9 mouse cellular contexts compared by ENCODE assay signal in genomic region chr1:93805221-93805951, GRCm38 (mm10). TPM values are rescaled to one million over a fixed set of nuclear protein-coding genes. Genes with fewer than 3 reads are reported as not detected.
DNase-seq lines count a peak whose midpoint lies in the region; ATAC-seq and TF ChIP-seq lines count a peak whose summit lies in the region.
"Had no signal": no experiment of that assay in that cellular context is flagged by ENCODE, and none has a peak within 500 bp of the region (broad histone marks: within the 10 kb centered on the region; RNA-seq: fewer than 3 reads in every experiment).

No protein-coding gene starts in this region.

- TF ChIP-seq POLR2A in CH12.LX (IDR thresholded peaks at IDR 0.05; ENCODE audit: low read depth, low read length): no peak

- TF ChIP-seq EP300 in CH12.LX (IDR thresholded peaks at IDR 0.05; ENCODE audit: low read length): no peak

- peaks cover 33% of the 10 kb centered on the region for H3K36me3 ChIP-seq in heart, embryonic 16.5 days (ENCODE audit: control insufficient read depth, insufficient read depth)
- H3K36me3 ChIP-seq in CH12.LX (replicated peaks in 1 of 2; ENCODE audit: control insufficient read depth in 1 of 2, insufficient read depth in 1 of 2, low read length in 1 of 2): peaks cover 32 to 48% of the 10 kb centered on the region in 2 experiments
- H3K36me3 ChIP-seq in liver, embryonic 15.5 days (replicated peaks): peaks cover 43% of the 10 kb centered on the region

- no peak for TF ChIP-seq RAD21 in CH12.LX (IDR thresholded peaks at IDR 0.05; ENCODE audit: low read depth, low read length)

- in situ Hi-C loops in CH12.LX (cut with MboI; ENCODE audit: low pct_ligation_motif_present, low pct_unique_long_range_greater_than_20kb, low sequenced_read_pairs): no loop called here

- no peak for TF ChIP-seq CTCF in CH12.LX (conservative IDR thresholded peaks at IDR 0.05 in 1 of 2, IDR thresholded peaks at IDR 0.05 in 1 of 2; ENCODE audit: low read depth in 2 of 2, low read length in 2 of 2)

- no peak for ATAC-seq in heart, embryonic 16.5 days (replicated peaks; ENCODE audit: extremely low read depth, insufficient read depth, low FRiP score)
- ATAC-seq in liver, embryonic 15.5 days (ENCODE audit: insufficient read depth): no peak

- no peaks in the 10 kb centered on the region for H3K27me3 ChIP-seq in heart, embryonic 16.5 days (ENCODE audit: control insufficient read depth, insufficient read depth, low read length)
- H3K27me3 ChIP-seq in CH12.LX (replicated peaks): no peaks in the 10 kb centered on the region
- no peaks in the 10 kb centered on the region for H3K27me3 ChIP-seq in liver, embryonic 15.5 days

- no peak for DNase-seq in heart, postnatal 25 days (ENCODE audit: low spot score)
- no peak for DNase-seq in CH12.LX (ENCODE audit: extremely low read depth)
- DNase-seq in c-Kit-positive CD71-positive TER-119-positive erythroid progenitor cells, embryonic 14.5 days (ENCODE audit: low spot score): peak; percentile 58
- DNase-seq in urinary bladder, postnatal 25 days (ENCODE audit: low spot score): no peak
- DNase-seq in right cerebral cortex, postnatal 10 days (ENCODE audit: low spot score in 2 of 2): no peak
- no peak for DNase-seq in retina, postnatal 1 day
- DNase-seq: kidney, adult 2 months had no signal

- H3K9me3 ChIP-seq in heart, embryonic 16.5 days (replicated peaks; ENCODE audit: control insufficient read depth, low read length): no peaks in the 10 kb centered on the region
- H3K9me3 ChIP-seq in CH12.LX (replicated peaks; ENCODE audit: low read length): no peaks in the 10 kb centered on the region
- no peaks in the 10 kb centered on the region for H3K9me3 ChIP-seq in liver, embryonic 15.5 days (replicated peaks)

- no peak overlapping the region; the same call in 1 of the 2 replicates for H3K4me3 ChIP-seq in heart, embryonic 16.5 days (ENCODE audit: low read length)
- no peak overlapping the region for H3K4me3 ChIP-seq in CH12.LX (replicated peaks in 1 of 3; ENCODE audit: low read depth in 2 of 3, low read length in 2 of 3, poor library complexity in 1 of 3)
- H3K4me3 ChIP-seq in liver, embryonic 15.5 days (replicated peaks): peak overlapping the region; percentile 91

- H3K9ac ChIP-seq in heart, embryonic 16.5 days (ENCODE audit: low read length): peak overlapping the region; percentile 90
- H3K9ac ChIP-seq in CH12.LX (ENCODE audit: insufficient read depth, low read depth): no peak overlapping the region
- peak overlapping the region; percentile 69 for H3K9ac ChIP-seq in liver, embryonic 15.5 days

- dilution Hi-C loops in CH12.LX (cut with MboI; ENCODE audit: extremely low pct_ligation_motif_present, extremely low pct_unique_long_range_greater_than_20kb, low sequenced_read_pairs): no loop called here

- H3K4me1 ChIP-seq in heart, embryonic 16.5 days (ENCODE audit: control insufficient read depth, insufficient read depth, low read length): peaks cover 35% of the 10 kb centered on the region
- peaks cover 12 to 26% of the 10 kb centered on the region in 2 experiments; a peak in 3 of 4 replicates for H3K4me1 ChIP-seq in CH12.LX (ENCODE audit: control insufficient read depth in 1 of 2, insufficient read depth in 2 of 2)
- peaks cover 54% of the 10 kb centered on the region for H3K4me1 ChIP-seq in liver, embryonic 15.5 days (replicated peaks)

- WGBS in heart, embryonic 16.5 days: 62% methylated on average over 5 of the region's 5 CpGs
- WGBS in liver, embryonic 15.5 days (ENCODE audit: insufficient replicate concordance): 43% methylated on average over 5 of the region's 5 CpGs

- H3K79me2 ChIP-seq in CH12.LX (replicated peaks; ENCODE audit: control insufficient read depth, extremely low read depth, insufficient read depth, poor library complexity, severe bottlenecking): peaks cover 21% of the 10 kb centered on the region

- peak overlapping the region; percentile 92 for H3K4me2 ChIP-seq in heart, embryonic 16.5 days (ENCODE audit: low read depth, low read length)
- peak overlapping the region; percentile 98; the same call in 1 of the 2 replicates for H3K4me2 ChIP-seq in CH12.LX (ENCODE audit: insufficient read depth, low read depth, poor library complexity, severe bottlenecking)
- peak overlapping the region; percentile 97 for H3K4me2 ChIP-seq in liver, embryonic 15.5 days

- intact Hi-C loops in heart, postnatal 25 days (cut with DNase I): loop anchor here (10.0 kb wide), 1 partner anchor 291 kb away; the partner anchor contains the start of gene Farp2

- H3K27ac ChIP-seq in heart, embryonic 16.5 days (ENCODE audit: low read length): peak overlapping the region; percentile 96
- no peak overlapping the region for H3K27ac ChIP-seq in CH12.LX (ENCODE audit: insufficient read depth, low read depth)
- peak overlapping the region; percentile 99 for H3K27ac ChIP-seq in liver, embryonic 15.5 days (replicated peaks)

TF ChIP-seq in CH12.LX, 34 proteins besides CTCF, POLR2A, EP300 and RAD21:
- TF ChIP-seq SIN3A (IDR thresholded peaks at IDR 0.05; ENCODE audit: low read length): no peak
- no peak for TF ChIP-seq ZKSCAN1 (IDR thresholded peaks at IDR 0.05; ENCODE audit: borderline replicate concordance, low read depth, low read length)
- TF ChIP-seq PAX5 (IDR thresholded peaks at IDR 0.05; ENCODE audit: low read length): no peak
- TF ChIP-seq JUND (conservative IDR thresholded peaks at IDR 0.05; ENCODE audit: low read depth, low read length): no peak
- no peak for TF ChIP-seq RCOR1 (conservative IDR thresholded peaks at IDR 0.05; ENCODE audit: low read depth, low read length)
- no peak for TF ChIP-seq ETS1 (conservative IDR thresholded peaks at IDR 0.05; ENCODE audit: low read depth, low read length)
- TF ChIP-seq ELF1 (IDR thresholded peaks at IDR 0.05; ENCODE audit: low read depth, low read length): no peak
- no peak for TF ChIP-seq MYC (IDR thresholded peaks at IDR 0.05; ENCODE audit: low read depth, low read length)
- TF ChIP-seq ZC3H11A (IDR thresholded peaks at IDR 0.05; ENCODE audit: low read depth, low read length): no peak
- TF ChIP-seq USF1 (IDR thresholded peaks at IDR 0.05; ENCODE audit: low read depth, low read length): no peak
- no peak for TF ChIP-seq JUN (IDR thresholded peaks at IDR 0.05; ENCODE audit: insufficient read depth, low read depth, low read length)
- no peak for TF ChIP-seq TCF12 (IDR thresholded peaks at IDR 0.05; ENCODE audit: low read depth, low read length)
- no peak for TF ChIP-seq KAT2A (IDR thresholded peaks at IDR 0.05; ENCODE audit: insufficient replicate concordance, low read length)
- TF ChIP-seq ZMIZ1 (IDR thresholded peaks at IDR 0.05; ENCODE audit: low read depth, low read length): no peak
- TF ChIP-seq CHD1 (IDR thresholded peaks at IDR 0.05; ENCODE audit: low read depth, low read length): no peak
- TF ChIP-seq MAFK (IDR thresholded peaks at IDR 0.05; ENCODE audit: insufficient replicate concordance, low read length): no peak

RNA-seq across cellular contexts. Expression of gene Ing5, which starts 1.6 kb away (rescaled TPM):
- 13.0 and 13.4 TPM in 2 replicates for polyA plus RNA-seq in heart, embryonic 16.5 days (2015; fragmentation: Nextera tagmentation; extraction: Ambion mirVana)
- total RNA-seq in heart, postnatal 25 days (2021): 10 to 100 TPM; 10.7 to 12.6 TPM
- total RNA-seq in CH12.LX (2012; rRNA removed): 13.7 and 16.9 TPM in 2 replicates
- 16.2 and 16.3 TPM in 2 replicates for total RNA-seq in CH12.LX (2014; rRNA removed)
- 18.7 and 24.6 TPM in 2 replicates for polyA plus RNA-seq in CH12.LX (2012; ENCODE audit: insufficient read length, low read depth)
- polyA plus RNA-seq in liver, embryonic 15.5 days (2015; fragmentation: Nextera tagmentation; extraction: Ambion mirVana): 9.4 TPM in 2 replicates

RNA-seq across cellular contexts. Expression of gene Dtymk, which starts 3.7 kb away (rescaled TPM):
- 154 and 172 TPM in 2 replicates for polyA plus RNA-seq in heart, embryonic 16.5 days (2015; fragmentation: Nextera tagmentation; extraction: Ambion mirVana)
- total RNA-seq in heart, postnatal 25 days (2021): 10 to 100 TPM; 23.9 to 24.8 TPM
- 168 and 204 TPM in 2 replicates for total RNA-seq in CH12.LX (2012; rRNA removed)
- 278 and 286 TPM in 2 replicates for total RNA-seq in CH12.LX (2014; rRNA removed)
- 196 TPM in 2 replicates for polyA plus RNA-seq in CH12.LX (2012; ENCODE audit: insufficient read length, low read depth)
- 110 and 114 TPM in 2 replicates for polyA plus RNA-seq in liver, embryonic 15.5 days (2015; fragmentation: Nextera tagmentation; extraction: Ambion mirVana)

RNA-seq across cellular contexts. Expression of gene D2hgdh, which starts 19.3 kb away (rescaled TPM):
- polyA plus RNA-seq in heart, embryonic 16.5 days (2015; fragmentation: Nextera tagmentation; extraction: Ambion mirVana): 17.9 and 18.5 TPM in 2 replicates
- total RNA-seq in heart, postnatal 25 days (2021): 10 to 100 TPM; 29.7 to 34.8 TPM
- total RNA-seq in CH12.LX (2012; rRNA removed) (12.1 and 14.3 TPM in 2 replicates), CH12.LX (2014; rRNA removed) (10.3 and 13.1 TPM in 2 replicates)
- polyA plus RNA-seq in CH12.LX (2012; ENCODE audit: insufficient read length, low read depth): 10.2 and 11.1 TPM in 2 replicates
- polyA plus RNA-seq in liver, embryonic 15.5 days (2015; fragmentation: Nextera tagmentation; extraction: Ambion mirVana): 5.7 and 5.9 TPM in 2 replicates

RNA-seq across cellular contexts. Expression of gene Thap4, which starts 50.7 kb away (rescaled TPM):
- polyA plus RNA-seq in heart, embryonic 16.5 days (2015; fragmentation: Nextera tagmentation; extraction: Ambion mirVana): 54.3 and 54.4 TPM in 2 replicates
- 10 to 100 TPM; 78.5 to 84.7 TPM for total RNA-seq in heart, postnatal 25 days (2021)
- 45.3 and 50.2 TPM in 2 replicates for total RNA-seq in CH12.LX (2012; rRNA removed)
- 32.4 and 35.8 TPM in 2 replicates for total RNA-seq in CH12.LX (2014; rRNA removed)
- 52.4 and 53.0 TPM in 2 replicates for polyA plus RNA-seq in CH12.LX (2012; ENCODE audit: insufficient read length, low read depth)
- polyA plus RNA-seq in liver, embryonic 15.5 days (2015; fragmentation: Nextera tagmentation; extraction: Ambion mirVana): 10.9 and 12.3 TPM in 2 replicates

RNA-seq across cellular contexts. Expression of gene Atg4b, which starts 54.1 kb away (rescaled TPM):
- 54.8 and 61.8 TPM in 2 replicates for polyA plus RNA-seq in heart, embryonic 16.5 days (2015; fragmentation: Nextera tagmentation; extraction: Ambion mirVana)
- 10 to 100 TPM; 36.9 to 37.9 TPM for total RNA-seq in heart, postnatal 25 days (2021)
- total RNA-seq in CH12.LX (2012; rRNA removed) (20.1 and 24.7 TPM in 2 replicates), CH12.LX (2014; rRNA removed) (21.4 and 29.3 TPM in 2 replicates)
- 55.1 and 57.2 TPM in 2 replicates for polyA plus RNA-seq in CH12.LX (2012; ENCODE audit: insufficient read length, low read depth)
- polyA plus RNA-seq in liver, embryonic 15.5 days (2015; fragmentation: Nextera tagmentation; extraction: Ambion mirVana): 57.2 and 59.9 TPM in 2 replicates
